Mouse (Mus musculus) kidney, adult 2 months (tissue): ENCODE measurements around the gene B3gntl1. TPM values are rescaled to one million over a fixed set of nuclear protein-coding genes. Genes with fewer than 3 reads are reported as not detected.

Source experiments
- DNase-seq: peaks from one replicate; pipeline ENCODE4 v3.0.0; 2021
- H3K27ac ChIP-seq: fragments of 200-500 bp; 2 replicates; pipeline ENCODE4 v1.5.1; 2012; ENCODE audit warnings: low read depth, low read length, control low read depth, inconsistent platforms; ENCODE audit not compliant: insufficient read depth
- H3K27me3 ChIP-seq: fragments of 200-500 bp; replicated peaks from 2 replicates; pipeline ENCODE4 v1.6.1; 2012; ENCODE audit warnings: mild to moderate bottlenecking, moderate library complexity, low read length, inconsistent platforms; ENCODE audit not compliant: control insufficient read depth, insufficient read depth
- H3K36me3 ChIP-seq: fragments of 200-500 bp; 2 replicates; pipeline ENCODE4 v1.6.1; 2012; ENCODE audit warnings: mild to moderate bottlenecking, moderate library complexity, low read length, inconsistent platforms; ENCODE audit not compliant: control insufficient read depth, insufficient read depth
- H3K4me1 ChIP-seq: fragments of 200-500 bp; 2 replicates; pipeline ENCODE4 v1.6.1; 2011; ENCODE audit warnings: low read length; ENCODE audit not compliant: control insufficient read depth, insufficient read depth
- H3K4me3 ChIP-seq: fragments of 200-500 bp; 2 replicates; pipeline ENCODE4 v1.5.1; 2011; ENCODE audit warnings: mild to moderate bottlenecking, low read depth, low read length, control low read depth; ENCODE audit not compliant: insufficient read depth
- CTCF ChIP-seq: fragments of 200-500 bp; conservative IDR thresholded peaks from 2 replicates; pipeline ENCODE4 v1.5.1; 2011; ENCODE audit warnings: low read depth, mild to moderate bottlenecking, control low read depth, low read length, moderate library complexity, mixed read lengths; ENCODE audit not compliant: insufficient read depth, insufficient read length
- POLR2A ChIP-seq: fragments of 200-500 bp; IDR thresholded peaks from one replicate; pipeline ENCODE4 v1.6.1; 2011; ENCODE audit warnings: low read depth, low read length, control low read depth
- WGBS: fragments of 180-500 bp; shearing (Covaris S2); methylation state at CpG from one replicate; pipeline ENCODE4 v1.1.7; 2018; 5-methylcytosine and 5-hydroxymethylcytosine counted together
- polyA plus RNA-seq: library from polyadenylated mRNA; depleted of rRNA; stranded (reverse); fragments of >200 nt; gene quantifications from 2 replicates; pipeline ENCODE4 v1.2.3, GENCODE M21; 2012

The B3gntl1 gene
- polyA plus RNA-seq, 1 experiment: 4.9 TPM

DNA sequence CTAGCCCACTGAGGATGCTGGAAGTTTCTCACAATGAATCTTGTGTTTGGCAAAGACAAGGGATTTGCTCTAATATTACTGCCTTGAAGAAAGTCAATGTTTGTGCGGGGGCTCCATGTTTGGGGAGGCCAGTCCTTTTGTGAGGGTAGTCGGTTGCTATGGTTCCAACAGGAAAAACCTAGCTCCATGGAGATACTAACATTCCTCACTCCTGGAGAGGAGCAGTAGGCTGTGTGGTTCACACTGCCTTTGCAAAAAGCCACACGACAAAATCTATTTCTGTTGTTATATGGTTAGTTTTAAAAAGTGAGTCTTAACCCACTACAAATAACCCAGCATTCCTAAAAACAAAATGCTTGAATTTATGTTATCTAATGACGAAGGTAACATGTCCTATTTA lies 19.3 kb downstream of the B3gntl1 start:
- H3K27ac ChIP-seq: no peak overlapping the region
- DNase-seq: no peak
- TF ChIP-seq POLR2A (no peak), CTCF (no peak)
- H3K36me3 ChIP-seq: no peaks in the 10 kb centered on the region
- no peaks in the 10 kb centered on the region for H3K27me3 ChIP-seq
- 89% methylated on average over 4 of the region's 4 CpGs for WGBS
- 0 out of 2 replicates have a peak, but pooled peaks cover 5% of the 10 kb centered on the region for H3K4me1 ChIP-seq
- no peak overlapping the region for H3K4me3 ChIP-seq

DNA sequence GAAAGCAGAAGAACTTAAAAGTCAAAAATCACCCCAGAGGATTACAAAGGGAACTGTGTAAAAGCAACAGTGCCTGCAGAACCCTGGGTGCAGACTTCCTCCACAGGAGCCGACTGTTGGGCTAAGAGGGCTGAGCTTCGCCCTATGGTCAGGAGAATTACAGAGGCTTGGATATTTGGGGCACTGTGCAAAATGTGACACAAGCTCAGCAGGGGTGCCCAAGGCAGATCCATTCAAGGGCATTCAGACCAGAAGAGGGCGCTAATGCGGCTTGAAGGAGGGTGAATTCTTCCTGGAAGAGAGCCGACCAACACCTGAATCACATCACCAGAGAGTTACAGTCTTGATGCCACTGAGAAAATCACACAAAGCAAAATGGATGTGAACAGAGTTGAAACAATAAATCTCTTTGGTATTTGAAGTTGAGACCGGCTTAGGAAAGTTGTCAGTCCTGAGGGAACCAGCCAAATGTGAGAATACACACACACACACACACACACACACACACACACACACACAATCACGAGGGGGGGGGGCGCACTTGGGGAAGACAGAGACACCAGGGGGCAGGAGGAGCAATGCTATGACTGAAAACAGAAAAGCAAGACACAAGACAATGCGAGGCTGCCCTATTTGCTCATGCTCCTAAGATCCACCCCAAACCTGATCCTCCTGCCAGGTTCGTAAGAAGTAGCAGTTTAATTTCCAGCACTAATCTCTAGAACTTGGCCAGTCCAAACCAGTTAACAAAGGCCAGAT lies 20.2 kb downstream of the B3gntl1 start:
- Histone ChIP-seq H3K36me3 (no peaks in the 10 kb centered on the region), H3K4me3 (no peak overlapping the region), H3K27me3 (no peaks in the 10 kb centered on the region), H3K4me1 (0 out of 2 replicates have a peak, but pooled peaks cover 5% of the 10 kb centered on the region), H3K27ac (no peak overlapping the region)
- DNase-seq: peak; percentile 82
- 48% methylated on average over 10 of the region's 10 CpGs for WGBS
- no peak for TF ChIP-seq POLR2A
- TF ChIP-seq CTCF: peak; percentile 75

DNA sequence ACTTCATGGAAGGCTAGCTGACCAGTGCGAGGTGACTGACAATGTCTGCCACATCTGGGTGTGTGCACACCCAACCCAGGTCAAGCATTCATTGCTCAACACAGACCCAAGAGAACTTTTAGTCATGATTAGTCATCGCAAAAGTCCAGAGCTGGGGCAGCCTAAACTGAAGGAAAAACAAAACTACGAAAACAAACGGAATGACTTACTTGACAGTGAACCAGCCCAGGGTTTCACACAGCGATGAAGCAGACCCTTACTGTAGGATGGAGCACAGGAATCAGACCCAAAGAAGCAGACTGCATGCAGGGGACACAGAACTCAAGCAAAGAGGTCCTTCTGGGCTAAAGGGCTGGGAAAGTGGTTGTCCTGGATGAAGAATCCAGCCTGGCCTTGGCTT lies 21.0 kb downstream of the B3gntl1 start:
- no peak overlapping the region for H3K27ac ChIP-seq
- H3K27me3 ChIP-seq: no peaks in the 10 kb centered on the region
- TF ChIP-seq CTCF (no peak), POLR2A (no peak)
- DNase-seq: peak; percentile 8
- 80% methylated on average over 5 of the region's 5 CpGs for WGBS
- H3K4me1 ChIP-seq: 0 out of 2 replicates have a peak, but pooled peaks cover 5% of the 10 kb centered on the region
- no peak overlapping the region for H3K4me3 ChIP-seq
- no peaks in the 10 kb centered on the region for H3K36me3 ChIP-seq

DNA sequence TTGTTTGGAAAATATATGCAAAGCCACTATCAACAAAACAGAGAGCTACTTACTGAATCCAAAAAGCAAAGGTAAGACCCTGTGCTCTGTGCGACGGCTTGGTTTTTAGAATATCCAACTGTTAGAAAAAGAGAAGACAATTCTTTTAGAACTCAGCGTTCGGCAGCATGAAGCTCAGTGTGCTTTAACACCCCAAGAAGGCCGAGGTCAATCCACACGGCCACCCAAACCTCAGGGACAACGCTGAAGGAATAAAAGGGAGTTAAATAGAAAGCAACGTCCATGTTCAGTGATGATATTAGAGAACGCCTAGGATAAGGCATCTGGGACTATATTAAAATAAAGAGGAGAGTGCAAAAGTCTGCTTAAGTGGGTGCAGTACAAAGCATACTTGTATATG lies 21.4 kb downstream of the B3gntl1 start:
- Histone ChIP-seq H3K27me3 (no peaks in the 10 kb centered on the region), H3K27ac (no peak overlapping the region), H3K4me3 (no peak overlapping the region), H3K4me1 (0 out of 2 replicates have a peak, but pooled peaks cover 5% of the 10 kb centered on the region), H3K36me3 (no peaks in the 10 kb centered on the region)
- 95% methylated on average over 9 of the region's 9 CpGs for WGBS
- DNase-seq: no peak
- TF ChIP-seq CTCF: no peak
- TF ChIP-seq POLR2A: no peak

DNA sequence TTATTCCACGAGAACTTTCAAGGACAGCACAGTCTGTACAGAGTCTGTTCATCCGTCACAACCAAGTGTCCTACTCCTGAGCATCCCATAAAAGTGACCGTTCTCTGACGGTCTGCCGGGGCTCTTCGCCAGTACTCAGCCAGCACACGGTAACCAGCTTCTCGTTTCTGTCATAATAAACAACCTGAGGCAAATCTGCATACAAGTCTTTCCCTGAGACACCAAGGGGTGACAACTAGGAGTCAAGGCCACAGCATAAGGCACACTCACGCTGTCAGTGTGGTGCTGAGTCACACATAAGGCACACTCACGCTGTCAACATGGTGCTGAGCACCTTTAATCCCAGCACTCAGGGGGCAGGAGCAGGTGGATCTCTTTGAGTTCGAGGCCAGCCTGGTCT lies 22.3 kb downstream of the B3gntl1 start:
- DNase-seq: no peak
- H3K4me3 ChIP-seq: no peak overlapping the region
- H3K36me3 ChIP-seq: no peaks in the 10 kb centered on the region
- WGBS: 93% methylated on average over 11 of the region's 11 CpGs
- 0 out of 2 replicates have a peak, but pooled peaks cover 5% of the 10 kb centered on the region for H3K4me1 ChIP-seq
- TF ChIP-seq POLR2A: no peak
- TF ChIP-seq CTCF: no peak
- H3K27me3 ChIP-seq: no peaks in the 10 kb centered on the region
- H3K27ac ChIP-seq: no peak overlapping the region

DNA sequence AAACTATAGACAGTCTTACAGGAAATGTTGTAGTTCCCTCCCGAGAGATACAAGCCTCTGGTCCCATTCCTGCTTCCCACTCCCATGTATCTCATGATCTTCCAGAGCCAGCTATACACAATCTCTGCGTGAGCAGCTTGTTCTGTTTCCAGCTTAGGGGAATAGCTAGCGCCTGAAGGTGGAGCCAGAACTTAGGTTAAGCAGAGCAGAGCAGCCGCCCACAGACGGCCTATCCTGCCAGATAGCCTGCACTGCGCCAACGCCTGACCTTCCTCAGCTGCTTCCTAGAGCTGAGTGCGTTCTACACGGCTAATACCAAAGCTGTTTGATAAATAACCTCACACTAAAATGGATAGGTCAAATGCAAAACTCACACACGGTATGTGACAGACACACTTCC lies 23.1 kb downstream of the B3gntl1 start:
- Histone ChIP-seq H3K36me3 (no peaks in the 10 kb centered on the region), H3K4me1 (0 out of 2 replicates have a peak, but pooled peaks cover 2% of the 10 kb centered on the region), H3K27ac (no peak overlapping the region), H3K4me3 (no peak overlapping the region), H3K27me3 (no peaks in the 10 kb centered on the region)
- 49% methylated on average over 10 of the region's 10 CpGs for WGBS
- TF ChIP-seq CTCF: peak; percentile 51
- no peak for TF ChIP-seq POLR2A
- DNase-seq: peak; percentile 25

DNA sequence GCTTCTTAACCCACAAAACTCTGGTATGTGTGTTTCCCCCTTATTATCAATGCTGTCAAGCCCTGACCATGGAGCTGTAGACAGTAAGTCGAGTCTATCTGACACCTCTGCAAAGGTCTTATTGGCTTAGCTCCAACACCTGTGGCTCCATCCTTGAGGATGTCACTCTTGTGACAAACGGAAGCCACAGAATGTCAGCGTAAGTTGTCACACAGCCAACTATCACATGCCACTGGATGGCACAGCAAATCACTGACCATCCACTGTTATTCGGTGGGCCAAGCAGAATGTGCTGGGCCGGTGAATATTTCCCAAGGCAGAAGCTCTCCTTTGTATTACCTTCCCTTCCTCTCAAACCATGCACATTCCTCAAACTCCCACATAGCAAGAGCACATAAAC lies 24.8 kb downstream of the B3gntl1 start:
- Histone ChIP-seq H3K4me3 (no peak overlapping the region), H3K27ac (no peak overlapping the region), H3K36me3 (no peaks in the 10 kb centered on the region), H3K4me1 (no peaks in the 10 kb centered on the region), H3K27me3 (no peaks in the 10 kb centered on the region)
- WGBS: 82% methylated on average over 5 of the region's 5 CpGs
- TF ChIP-seq POLR2A: no peak
- no peak for TF ChIP-seq CTCF
- DNase-seq: no peak
